Mouse (Mus musculus): ENCODE results near the gene Magi2. TPM values are rescaled to one million over a fixed set of nuclear protein-coding genes. Genes with fewer than 3 reads are reported as not detected.

Gene Magi2
- polyA plus RNA-seq, 1 experiment from 2014 or later = 39.5 TPM

- H3K4me1 ChIP-seq = peaks cover 3% of the 10 kb centered on the region; the same call in 1 of the 2 replicates
- H3K27me3 ChIP-seq (replicated peaks) = no peaks in the 10 kb centered on the region
- H3K9ac ChIP-seq (replicated peaks) = no peak overlapping the region
- no peak overlapping the region for H3K4me3 ChIP-seq (replicated peaks)
- no peak overlapping the region for H3K4me2 ChIP-seq
- no peak for ATAC-seq (ENCODE audit: low FRiP score)
- 31% methylated on average over 4 of the region's 4 CpGs for WGBS
- H3K27ac ChIP-seq (replicated peaks) = no peak overlapping the region
- H3K9me3 ChIP-seq (replicated peaks) = no peaks in the 10 kb centered on the region
- no peaks in the 10 kb centered on the region for H3K36me3 ChIP-seq
Measured at GRCm38 (mm10) chr5:20748142-20748541, 1521.3 kb downstream of the Magi2 start.

GRCm38 (mm10) chr5:20748856-20749255 lies 1522.0 kb downstream of the Magi2 start:
- H3K9me3 ChIP-seq (replicated peaks) = no peaks in the 10 kb centered on the region
- no peak overlapping the region for H3K9ac ChIP-seq (replicated peaks)
- ATAC-seq (ENCODE audit: low FRiP score) = no peak
- H3K4me3 ChIP-seq (replicated peaks) = no peak overlapping the region
- no peaks in the 10 kb centered on the region for H3K36me3 ChIP-seq
- H3K27ac ChIP-seq (replicated peaks) = no peak overlapping the region
- H3K4me1 ChIP-seq = peaks cover 3% of the 10 kb centered on the region; the same call in 1 of the 2 replicates
- WGBS = 87% methylated on average over 8 of the region's 8 CpGs
- no peaks in the 10 kb centered on the region for H3K27me3 ChIP-seq (replicated peaks)
- H3K4me2 ChIP-seq = no peak overlapping the region

GRCm38 (mm10) chr5:20749535-20749934 lies 1522.7 kb downstream of the Magi2 start:
- H3K27me3 ChIP-seq (replicated peaks) = no peaks in the 10 kb centered on the region
- WGBS = 90% methylated on average over 3 of the region's 3 CpGs
- no peak overlapping the region for H3K27ac ChIP-seq (replicated peaks)
- H3K9ac ChIP-seq (replicated peaks) = no peak overlapping the region
- H3K4me2 ChIP-seq = no peak overlapping the region
- H3K9me3 ChIP-seq (replicated peaks) = no peaks in the 10 kb centered on the region
- H3K36me3 ChIP-seq = no peaks in the 10 kb centered on the region
- ATAC-seq (ENCODE audit: low FRiP score) = no peak
- peaks cover 3% of the 10 kb centered on the region; the same call in 1 of the 2 replicates for H3K4me1 ChIP-seq
- no peak overlapping the region for H3K4me3 ChIP-seq (replicated peaks)

GRCm38 (mm10) chr5:20751000-20751399 lies 1524.2 kb downstream of the Magi2 start:
- H3K36me3 ChIP-seq = no peaks in the 10 kb centered on the region
- H3K4me2 ChIP-seq = no peak overlapping the region
- no peak overlapping the region for H3K4me3 ChIP-seq (replicated peaks)
- H3K27me3 ChIP-seq (replicated peaks) = no peaks in the 10 kb centered on the region
- H3K27ac ChIP-seq (replicated peaks) = no peak overlapping the region
- H3K9ac ChIP-seq (replicated peaks) = no peak overlapping the region
- no peaks in the 10 kb centered on the region for H3K9me3 ChIP-seq (replicated peaks)
- H3K4me1 ChIP-seq = peaks cover 3% of the 10 kb centered on the region; the same call in 1 of the 2 replicates
- ATAC-seq (ENCODE audit: low FRiP score) = no peak
- 51% methylated on average over 7 of the region's 7 CpGs for WGBS

GRCm38 (mm10) chr5:20751696-20752095 lies 1524.9 kb downstream of the Magi2 start:
- Histone ChIP-seq H3K27ac (replicated peaks) (no peak overlapping the region), H3K4me3 (replicated peaks) (no peak overlapping the region), H3K9ac (replicated peaks) (no peak overlapping the region), H3K9me3 (replicated peaks) (no peaks in the 10 kb centered on the region), H3K27me3 (replicated peaks) (no peaks in the 10 kb centered on the region), H3K4me2 (no peak overlapping the region), H3K36me3 (no peaks in the 10 kb centered on the region), H3K4me1 (peaks cover 3% of the 10 kb centered on the region; the same call in 1 of the 2 replicates)
- WGBS = 36% methylated on average over 7 of the region's 7 CpGs
- ATAC-seq (ENCODE audit: low FRiP score) = no peak

GRCm38 (mm10) chr5:20753096-20753495 lies 1526.3 kb downstream of the Magi2 start:
- H3K4me1 ChIP-seq = no peaks in the 10 kb centered on the region; the same call in 1 of the 2 replicates
- 69% methylated on average over 2 of the region's 2 CpGs for WGBS

GRCm38 (mm10) chr5:20753963-20754362 lies 1527.1 kb downstream of the Magi2 start:
- no peak overlapping the region for H3K27ac ChIP-seq (replicated peaks)
- no peak overlapping the region for H3K4me2 ChIP-seq
- H3K9me3 ChIP-seq (replicated peaks) = no peaks in the 10 kb centered on the region
- no peaks in the 10 kb centered on the region; the same call in 1 of the 2 replicates for H3K4me1 ChIP-seq
- no peak overlapping the region for H3K4me3 ChIP-seq (replicated peaks)
- H3K36me3 ChIP-seq = no peaks in the 10 kb centered on the region
- WGBS = 76% methylated on average over 5 of the region's 5 CpGs
- no peak overlapping the region for H3K9ac ChIP-seq (replicated peaks)
- H3K27me3 ChIP-seq (replicated peaks) = no peaks in the 10 kb centered on the region
- no peak for ATAC-seq (ENCODE audit: low FRiP score)

More at GRCm38 (mm10) chr5:20753096-20753495, 1526.3 kb downstream of the Magi2 start:
- H3K27me3 ChIP-seq (replicated peaks) = no peaks in the 10 kb centered on the region
- no peak overlapping the region for H3K4me3 ChIP-seq (replicated peaks)
- no peaks in the 10 kb centered on the region for H3K9me3 ChIP-seq (replicated peaks)
- no peak for ATAC-seq (ENCODE audit: low FRiP score)
- H3K9ac ChIP-seq (replicated peaks) = no peak overlapping the region
- no peaks in the 10 kb centered on the region for H3K36me3 ChIP-seq
- no peak overlapping the region for H3K27ac ChIP-seq (replicated peaks)
- H3K4me2 ChIP-seq = no peak overlapping the region

All from neural tube, embryonic 15.5 days (tissue).